Mouse (Mus musculus) liver, embryonic 14.5 days (tissue): ENCODE data around the gene Gm49358.

Source experiments
- CTCF ChIP-seq: IDR thresholded peaks from 2 replicates; pipeline ENCODE4 v1.5.1; 2016; ENCODE audit warnings: antibody characterized with exemption, low read depth, control low read depth
- EP300 ChIP-seq: IDR thresholded peaks from 2 replicates; pipeline ENCODE4 v1.6.1; 2016; ENCODE audit warnings: antibody characterized with exemption, low read depth

DNA sequence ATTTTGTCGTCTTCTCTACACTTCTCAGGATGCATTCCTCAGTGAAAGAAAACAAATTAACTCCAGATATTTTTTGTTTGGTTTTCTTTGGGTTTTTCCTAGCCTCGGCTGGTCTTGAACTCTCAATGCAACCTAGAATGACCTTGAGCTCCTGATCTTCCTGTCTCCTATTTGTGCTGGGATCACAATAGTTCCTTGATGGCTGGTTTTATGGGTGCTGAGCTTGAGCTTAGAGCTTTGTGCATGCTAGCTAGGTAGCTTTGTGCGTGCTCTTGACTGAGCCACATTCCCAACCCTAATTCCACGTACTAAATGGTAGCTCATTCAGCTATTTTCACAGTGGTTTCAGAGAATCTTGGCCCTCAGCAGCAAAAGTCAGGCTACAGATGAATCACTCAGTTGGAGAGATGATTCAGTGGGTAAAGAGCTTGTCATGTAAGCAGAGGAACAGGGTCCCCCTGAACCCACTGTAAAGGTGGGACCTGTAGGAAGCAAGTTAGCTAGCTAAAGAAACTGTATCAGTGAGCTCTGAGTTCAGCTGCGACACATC, 20.4 kb downstream of the Gm49358 start:
- TF ChIP-seq CTCF, result no peak
- no peak for TF ChIP-seq EP300
